Mouse (Mus musculus) liver, embryonic 16.5 days (tissue): Measurements from ENCODE around the gene Gm49403. TPM values are rescaled to one million over a fixed set of nuclear protein-coding genes. Genes with fewer than 3 reads are reported as not detected.

Source experiments
- ATAC-seq: fragments of 200-750 bp; cut with Nextera tagmentation; 2 replicates; pipeline ENCODE4 v1.8.0; 2017; ENCODE audit warnings: low read depth, mild to moderate bottlenecking, moderate number of reproducible peaks, moderate library complexity
- H3K27ac ChIP-seq: fragments of 300-500 bp; sonication (generic); 2 replicates; pipeline ENCODE4 v1.5.1; 2014; ENCODE audit warnings: mild to moderate bottlenecking, low read length
- H3K27me3 ChIP-seq: fragments of 300-500 bp; sonication (generic); 2 replicates; pipeline ENCODE4 v1.6.1; 2014; ENCODE audit warnings: low read depth, low read length, mixed read lengths; ENCODE audit not compliant: control insufficient read depth, insufficient read depth
- H3K36me3 ChIP-seq: fragments of 300-500 bp; sonication (generic); 2 replicates; pipeline ENCODE4 v1.6.1; 2014; ENCODE audit warnings: mild to moderate bottlenecking; ENCODE audit not compliant: control insufficient read depth, insufficient read depth
- H3K4me1 ChIP-seq: fragments of 300-500 bp; sonication (generic); 2 replicates; pipeline ENCODE4 v1.6.1; 2014; ENCODE audit warnings: low read depth, low read length, mixed read lengths; ENCODE audit not compliant: control insufficient read depth
- H3K4me2 ChIP-seq: fragments of 300-500 bp; sonication (generic); 2 replicates; pipeline ENCODE4 v1.6.1; 2014; ENCODE audit warnings: low read depth, low read length, mixed read lengths
- H3K4me3 ChIP-seq: fragments of 300-500 bp; sonication (generic); 2 replicates; pipeline ENCODE4 v1.5.1; 2014; ENCODE audit warnings: low read depth, mild to moderate bottlenecking, low read length
- H3K9ac ChIP-seq: fragments of 300-500 bp; sonication (generic); 2 replicates; pipeline ENCODE4 v1.6.1; 2014; ENCODE audit warnings: low read depth, low read length
- H3K9me3 ChIP-seq: fragments of 300-500 bp; sonication (generic); replicated peaks from 2 replicates; pipeline ENCODE4 v1.6.1; 2016; ENCODE audit warnings: low read length; ENCODE audit not compliant: control insufficient read depth
- WGBS: fragments of 180-500 bp; shearing (Covaris S2); extraction: QIAGEN DNeasy Blood & Tissue Kit; methylation state at CpG from one replicate; pipeline ENCODE4 v1.1.7; 2014; ENCODE audit not compliant: insufficient replicate concordance; 5-methylcytosine and 5-hydroxymethylcytosine counted together
- polyA plus RNA-seq: library from polyadenylated mRNA; unstranded; fragments of >200 nt; fragmentation: Nextera tagmentation; extraction: Ambion mirVana; gene quantifications from 2 replicates; pipeline ENCODE4 v1.2.1, GENCODE M21; 2015

The Gm49403 gene
- polyA plus RNA-seq, 1 experiment from 2014 or later = not detected

DNA sequence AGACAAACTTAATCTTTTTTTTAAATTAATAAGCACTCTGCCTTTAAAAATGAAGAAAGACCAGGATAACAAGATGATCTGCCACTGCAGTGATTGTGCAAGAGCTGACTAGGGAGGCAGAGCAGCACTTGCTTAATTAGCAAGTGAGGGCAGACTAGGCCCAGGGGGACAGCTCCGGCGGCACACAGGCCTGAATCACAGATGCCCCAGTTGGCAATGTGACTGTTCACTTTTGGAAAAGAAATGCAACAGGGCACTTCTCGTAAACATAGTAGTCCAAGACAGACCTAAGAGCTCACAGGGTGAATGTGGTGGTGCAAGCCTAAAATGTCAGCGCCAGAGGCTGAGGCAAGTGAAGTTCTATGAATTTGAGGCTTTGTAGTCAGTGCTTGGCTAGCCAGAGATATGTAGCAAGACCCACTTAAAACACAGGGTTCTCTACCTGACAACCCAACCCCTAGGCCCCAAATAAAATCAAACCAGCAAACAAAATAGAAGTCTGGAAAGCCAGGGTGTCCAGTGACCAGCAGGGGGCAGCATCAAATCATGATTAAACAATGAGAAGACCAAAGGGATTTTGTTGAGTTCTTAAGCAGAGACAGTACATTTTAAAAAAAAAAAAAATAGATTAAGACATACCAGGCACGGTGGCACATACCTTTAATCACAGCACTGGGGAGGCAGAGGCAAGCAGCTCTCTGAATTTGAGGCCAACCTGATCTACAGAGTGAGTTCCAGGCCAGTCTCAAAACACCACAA, 39.2 kb upstream of the Gm49403 start:
- H3K9ac ChIP-seq = no peak overlapping the region
- H3K36me3 ChIP-seq = peaks cover 8% of the 10 kb centered on the region; the same call in 1 of the 2 replicates
- no peaks in the 10 kb centered on the region for H3K27me3 ChIP-seq
- H3K4me3 ChIP-seq = no peak overlapping the region
- H3K27ac ChIP-seq = no peak overlapping the region
- WGBS = 59% methylated on average over 5 of the region's 5 CpGs
- ATAC-seq = no peak
- no peak overlapping the region for H3K4me2 ChIP-seq
- no peaks in the 10 kb centered on the region for H3K9me3 ChIP-seq
- H3K4me1 ChIP-seq = peaks cover 11% of the 10 kb centered on the region

DNA sequence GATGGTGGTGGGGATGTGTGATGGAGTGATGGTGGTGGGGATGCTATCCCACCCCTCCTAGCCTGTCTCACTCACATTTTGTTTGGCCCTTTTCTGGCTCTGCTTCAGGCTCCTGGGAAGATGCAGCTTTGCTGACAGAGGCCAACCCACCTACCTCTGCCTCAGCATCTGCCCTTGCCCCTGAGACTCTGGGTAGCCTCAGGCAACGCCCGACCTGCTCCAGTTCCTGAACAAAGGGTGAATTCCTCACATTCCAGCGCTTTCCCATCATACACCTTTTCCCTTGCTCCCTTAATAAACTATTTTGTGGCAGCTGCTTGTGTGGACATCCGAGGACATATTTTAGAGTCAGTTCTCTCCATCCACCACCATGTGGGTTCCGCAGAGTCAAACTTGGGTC, 35.4 kb upstream of the Gm49403 start:
- H3K9me3 ChIP-seq = no peaks in the 10 kb centered on the region
- H3K4me2 ChIP-seq = no peak overlapping the region
- 74% methylated on average over 5 of the region's 5 CpGs for WGBS
- H3K9ac ChIP-seq = no peak overlapping the region
- ATAC-seq = no peak
- peaks cover 8% of the 10 kb centered on the region; the same call in 1 of the 2 replicates for H3K36me3 ChIP-seq
- no peaks in the 10 kb centered on the region for H3K4me1 ChIP-seq
- H3K27ac ChIP-seq = no peak overlapping the region
- no peaks in the 10 kb centered on the region for H3K27me3 ChIP-seq
- H3K4me3 ChIP-seq = no peak overlapping the region

DNA sequence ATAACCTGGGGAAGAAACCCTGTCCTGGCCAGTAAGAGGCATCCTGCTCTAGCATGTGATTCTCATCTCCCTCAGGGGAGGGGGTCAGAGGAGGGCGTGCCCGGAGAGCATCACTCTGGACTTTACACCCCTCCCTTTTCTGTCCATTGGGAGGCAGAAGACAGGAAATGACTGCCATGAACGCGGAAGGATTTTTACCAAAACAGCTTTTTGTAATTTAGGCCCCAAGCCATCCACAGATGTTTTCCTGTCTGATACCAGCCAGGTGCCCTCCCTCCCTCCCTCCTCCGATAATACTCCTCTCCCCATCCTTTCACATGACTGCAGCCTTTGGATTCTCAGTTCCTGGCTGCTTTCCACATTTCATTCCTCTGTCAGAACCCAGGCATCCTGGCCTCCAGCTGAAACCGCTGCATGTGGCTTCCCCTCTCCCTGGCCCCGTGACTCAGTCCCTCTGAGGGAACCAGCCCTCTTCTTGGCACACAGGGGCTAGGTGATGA, 33.3 kb upstream of the Gm49403 start, which contains the start of gene Lrrn4cl:
Gene Lrrn4cl, plus strand, starts transcription at position 367 of the 500 bp plus-strand sequence.
- H3K9me3 ChIP-seq = no peaks in the 10 kb centered on the region

DNA sequence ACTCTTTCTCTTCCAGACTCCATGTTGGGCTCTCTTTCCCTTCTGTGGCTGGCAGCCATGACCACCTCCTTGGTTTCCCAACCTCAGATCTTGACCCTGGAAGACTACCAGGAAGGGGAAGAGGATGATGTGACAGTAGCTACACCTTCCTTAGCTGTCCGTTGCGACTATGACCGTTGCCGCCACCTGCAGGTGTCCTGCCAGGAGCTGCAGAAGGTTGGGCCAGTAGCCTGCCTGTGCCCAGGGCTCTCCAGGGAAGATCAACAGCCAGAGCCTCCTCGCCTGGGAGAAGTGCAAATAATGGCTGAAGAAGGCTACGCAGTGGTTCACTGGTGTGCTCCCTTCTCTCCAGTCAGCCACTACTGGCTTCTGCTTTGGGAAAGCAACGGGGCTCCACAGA, 32.1 kb upstream of the Gm49403 start:
- Histone ChIP-seq H3K4me1 (no peaks in the 10 kb centered on the region), H3K27me3 (no peaks in the 10 kb centered on the region; the same call in 1 of the 2 replicates), H3K9me3 (no peaks in the 10 kb centered on the region), H3K4me2 (no peak overlapping the region), H3K9ac (no peak overlapping the region), H3K36me3 (peaks cover 1% of the 10 kb centered on the region; the same call in 1 of the 2 replicates), H3K4me3 (no peak overlapping the region), H3K27ac (no peak overlapping the region)
- ATAC-seq = no peak
- WGBS = 50% methylated on average over 7 of the region's 7 CpGs

More for the DNA sequence above, 33.3 kb upstream of the Gm49403 start, which contains the start of gene Lrrn4cl:
- Histone ChIP-seq H3K27me3 (no peaks in the 10 kb centered on the region), H3K4me2 (no peak within 1 kb of the TSS), H3K9ac (no peak within 1 kb of the TSS), H3K4me1 (no peaks in the 10 kb centered on the region), H3K4me3 (no peak within 1 kb of the TSS), H3K27ac (no peak within 1 kb of the TSS), H3K36me3 (peaks cover 8% of the 10 kb centered on the region; the same call in 1 of the 2 replicates)
- 42% methylated on average over 7 of the region's 7 CpGs for WGBS
- ATAC-seq = no peak

DNA sequence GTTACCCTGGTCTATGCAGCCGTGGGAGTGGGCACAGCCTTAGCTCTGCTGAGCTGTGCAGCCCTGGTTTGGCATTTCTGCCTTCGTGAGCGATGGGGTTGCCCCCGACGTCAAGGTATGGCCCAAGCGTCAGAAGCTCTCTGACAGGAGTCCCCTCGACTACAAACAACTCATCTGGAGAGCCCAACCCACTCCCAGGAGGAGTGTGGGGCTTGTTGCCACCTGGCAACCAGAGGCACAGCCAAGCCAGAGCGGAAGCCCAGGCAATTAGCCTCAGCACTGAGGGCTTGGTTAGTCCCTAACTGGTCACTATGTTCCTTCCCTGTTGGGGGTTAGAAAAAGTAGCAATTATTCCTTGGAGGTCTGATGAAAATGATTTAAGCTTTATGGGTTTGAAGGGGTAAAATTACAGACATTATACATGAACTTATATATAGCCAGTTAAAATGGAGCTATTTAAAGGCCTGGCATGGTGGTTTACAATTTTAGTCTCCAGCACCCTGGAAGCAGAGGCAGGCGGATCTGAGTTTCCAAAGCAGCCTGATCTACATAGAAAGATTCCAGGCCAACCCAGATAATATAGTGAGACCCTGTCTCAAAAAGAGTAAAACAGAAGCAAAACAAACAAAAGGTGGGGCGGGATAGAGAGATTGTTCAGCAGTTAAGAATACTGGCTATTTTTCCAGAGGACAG, 31.3 kb upstream of the Gm49403 start:
- H3K4me2 ChIP-seq = no peak overlapping the region
- no peaks in the 10 kb centered on the region for H3K4me1 ChIP-seq
- no peak overlapping the region for H3K9ac ChIP-seq
- H3K27ac ChIP-seq = no peak overlapping the region
- 57% methylated on average over 10 of the region's 10 CpGs for WGBS
- no peaks in the 10 kb centered on the region; the same call in 1 of the 2 replicates for H3K27me3 ChIP-seq
- H3K9me3 ChIP-seq = no peaks in the 10 kb centered on the region
- no peak overlapping the region for H3K4me3 ChIP-seq
- H3K36me3 ChIP-seq = no peaks in the 10 kb centered on the region; the same call in 1 of the 2 replicates
- no peak for ATAC-seq

DNA sequence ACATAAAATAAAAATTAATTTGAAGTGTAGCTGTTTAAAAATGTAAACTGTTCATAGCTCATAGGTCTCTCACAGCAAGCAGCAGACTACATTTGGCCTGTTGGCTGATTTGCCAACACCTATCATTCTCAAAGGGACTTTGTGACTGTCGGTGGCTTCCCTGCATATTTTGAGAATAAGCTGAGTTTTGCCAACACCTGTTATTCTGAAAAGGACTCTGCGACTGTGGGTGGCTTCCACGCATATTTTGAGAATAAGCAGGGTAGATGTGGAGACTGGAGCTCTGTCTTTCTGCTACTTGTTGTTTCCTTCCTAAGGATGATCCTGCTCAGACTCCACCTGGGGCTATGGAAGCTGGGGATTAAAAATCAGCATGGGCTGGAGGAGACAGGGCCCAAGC, 30.6 kb upstream of the Gm49403 start:
- no peak overlapping the region for H3K27ac ChIP-seq
- H3K9me3 ChIP-seq = no peaks in the 10 kb centered on the region
- no peaks in the 10 kb centered on the region for H3K36me3 ChIP-seq
- H3K9ac ChIP-seq = no peak overlapping the region
- 62% methylated on average over 3 of the region's 3 CpGs for WGBS
- no peak overlapping the region for H3K4me2 ChIP-seq
- ATAC-seq = no peak
- H3K4me3 ChIP-seq = no peak overlapping the region
- no peaks in the 10 kb centered on the region; the same call in 1 of the 2 replicates for H3K27me3 ChIP-seq
- no peaks in the 10 kb centered on the region for H3K4me1 ChIP-seq

DNA sequence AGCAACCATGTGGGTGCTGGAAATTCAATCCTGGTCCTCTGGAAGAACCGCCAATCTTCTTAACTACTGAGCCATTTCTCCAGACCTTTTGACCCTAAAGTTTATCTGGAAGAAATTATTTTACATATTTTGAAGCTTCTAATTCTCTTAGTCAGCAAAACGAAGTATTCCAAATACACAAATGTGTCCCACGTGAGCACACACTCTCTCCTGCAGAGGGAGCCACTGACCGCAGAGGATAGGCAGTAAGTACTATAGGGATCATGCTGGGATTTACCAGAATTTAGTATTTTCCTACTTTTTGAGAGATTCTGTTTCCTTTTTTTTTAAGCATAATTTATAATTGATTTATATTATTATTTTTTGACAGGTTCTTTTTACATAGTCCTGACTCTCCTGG, 26.0 kb upstream of the Gm49403 start:
- Histone ChIP-seq H3K27me3 (no peaks in the 10 kb centered on the region; the same call in 1 of the 2 replicates), H3K4me3 (no peak overlapping the region), H3K4me1 (no peaks in the 10 kb centered on the region), H3K9me3 (no peaks in the 10 kb centered on the region), H3K4me2 (no peak overlapping the region), H3K27ac (no peak overlapping the region), H3K9ac (no peak overlapping the region), H3K36me3 (no peaks in the 10 kb centered on the region)
- ATAC-seq = no peak
- 29% methylated on average over 4 of the region's 4 CpGs for WGBS

DNA sequence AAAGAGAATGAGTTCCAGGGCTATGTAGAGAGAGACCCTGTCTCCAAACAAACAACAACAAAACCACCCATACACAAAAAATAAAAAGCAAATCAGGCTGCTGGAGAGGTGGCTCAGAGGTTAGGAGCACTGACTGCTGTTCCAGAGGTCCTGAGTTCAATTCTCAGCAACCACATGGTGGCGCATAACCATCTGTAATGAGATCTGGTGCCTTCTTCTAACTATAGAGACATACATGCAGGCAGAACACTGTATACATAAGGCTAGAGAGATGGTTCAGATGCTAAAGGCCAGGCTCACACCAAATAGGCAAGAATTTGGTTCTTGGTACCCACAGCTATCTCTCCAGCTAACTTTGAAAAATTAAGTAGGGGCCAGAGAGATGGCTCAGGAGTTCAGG, 24.7 kb upstream of the Gm49403 start:
- Histone ChIP-seq H3K36me3 (no peaks in the 10 kb centered on the region), H3K4me2 (no peak overlapping the region), H3K27me3 (no peaks in the 10 kb centered on the region; the same call in 1 of the 2 replicates), H3K4me1 (no peaks in the 10 kb centered on the region), H3K4me3 (no peak overlapping the region), H3K9ac (no peak overlapping the region), H3K27ac (no peak overlapping the region), H3K9me3 (no peaks in the 10 kb centered on the region)
- 13% methylated on average over 1 of the region's 1 CpGs for WGBS
- ATAC-seq = peak; percentile 47; the same call in 1 of the 2 replicates

DNA sequence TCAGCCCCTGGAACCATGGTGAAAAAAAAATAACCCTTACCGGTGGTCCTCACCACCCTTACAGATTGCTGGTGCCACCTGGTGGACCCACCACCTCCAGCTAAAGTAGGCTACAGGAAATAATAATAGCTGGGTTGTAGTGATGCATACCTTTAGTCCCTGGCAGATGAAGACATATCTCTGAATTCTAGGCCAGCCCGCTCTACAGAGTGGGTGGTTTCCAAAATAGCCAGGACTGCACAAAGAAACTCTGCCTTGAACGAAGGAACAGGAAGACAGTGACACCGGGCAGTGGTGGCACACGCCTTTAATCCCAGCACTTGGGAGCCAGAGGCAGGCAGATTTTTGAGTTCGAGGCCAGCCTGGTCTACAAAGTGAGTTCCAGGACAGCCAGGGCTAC, 19.5 kb upstream of the Gm49403 start:
- H3K36me3 ChIP-seq = no peaks in the 10 kb centered on the region
- no peaks in the 10 kb centered on the region for H3K9me3 ChIP-seq
- H3K4me2 ChIP-seq = no peak overlapping the region
- no peaks in the 10 kb centered on the region; the same call in 1 of the 2 replicates for H3K27me3 ChIP-seq
- WGBS = 66% methylated on average over 6 of the region's 6 CpGs
- H3K4me1 ChIP-seq = no peaks in the 10 kb centered on the region; the same call in 1 of the 2 replicates
- H3K4me3 ChIP-seq = no peak overlapping the region
- no peak for ATAC-seq
- H3K27ac ChIP-seq = no peak overlapping the region
- no peak overlapping the region for H3K9ac ChIP-seq
